Mouse (Mus musculus) midbrain, embryonic 14.5 days (tissue): ENCODE results near the gene Aicda. TPM values are rescaled to one million over a fixed set of nuclear protein-coding genes. Genes with fewer than 3 reads are reported as not detected.
A peak's percentile ranks its signal among the peaks of the same experiment; 100 is the strongest.
"Not testable (repeated sequence)": the region's sequence is repeated elsewhere in the genome, so short reads cannot be mapped to it uniquely, and the experiment has no call there.

Source experiments
- ATAC-seq: fragments of 200-750 bp; cut with Nextera tagmentation; 2 replicates; pipeline ENCODE4 v1.8.0; 2017; ENCODE audit warnings: moderate number of reproducible peaks, moderate library complexity; ENCODE audit not compliant: low FRiP score, low TSS enrichment
- DNase-seq: peaks from one replicate; pipeline ENCODE4 v3.0.0-alpha.2; 2015
- H3K27ac ChIP-seq: fragments of 300-500 bp; sonication (generic); replicated peaks from 2 replicates; pipeline ENCODE4 v1.5.1; 2014; ENCODE audit warnings: mild to moderate bottlenecking, low read depth, low read length, moderate library complexity
- H3K27me3 ChIP-seq: fragments of 300-500 bp; sonication (generic); 2 replicates; pipeline ENCODE4 v1.6.1; 2014; ENCODE audit warnings: low read length, control low read depth, mixed read lengths; ENCODE audit not compliant: control insufficient read depth, insufficient read depth
- H3K36me3 ChIP-seq: fragments of 300-500 bp; sonication (generic); 2 replicates; pipeline ENCODE4 v1.6.1; 2014; ENCODE audit warnings: low read length, control low read depth; ENCODE audit not compliant: control insufficient read depth, insufficient read depth
- H3K4me1 ChIP-seq: fragments of 300-500 bp; sonication (generic); 2 replicates; pipeline ENCODE4 v1.6.1; 2014; ENCODE audit warnings: mild to moderate bottlenecking, antibody characterized with exemption, low read length, control low read depth; ENCODE audit not compliant: control insufficient read depth, insufficient read depth
- H3K4me2 ChIP-seq: fragments of 300-500 bp; sonication (generic); 2 replicates; pipeline ENCODE4 v1.6.1; 2014; ENCODE audit warnings: mild to moderate bottlenecking, low read length, moderate library complexity
- H3K4me3 ChIP-seq: fragments of 300-500 bp; sonication (generic); replicated peaks from 2 replicates; pipeline ENCODE4 v1.5.1; 2014; ENCODE audit warnings: low read depth, low read length
- H3K9ac ChIP-seq: fragments of 300-500 bp; sonication (generic); replicated peaks from 2 replicates; pipeline ENCODE4 v1.6.1; 2014; ENCODE audit warnings: mild to moderate bottlenecking, low read length, moderate library complexity
- H3K9me3 ChIP-seq: fragments of 300-500 bp; sonication (generic); 2 replicates; pipeline ENCODE4 v1.6.1; 2016; ENCODE audit warnings: low read length, control low read depth, mixed read lengths; ENCODE audit not compliant: control insufficient read depth
- WGBS: fragments of 180-500 bp; shearing (Covaris S2); extraction: QIAGEN DNeasy Blood & Tissue Kit; methylation state at CpG from one replicate; pipeline ENCODE4 v1.1.7; 2014; 5-methylcytosine and 5-hydroxymethylcytosine counted together
- polyA plus RNA-seq: library from polyadenylated mRNA; unstranded; fragments of >200 nt; fragmentation: Nextera tagmentation; extraction: Ambion mirVana; gene quantifications from 2 replicates; pipeline ENCODE4 v1.2.1, GENCODE M21; 2014

Gene Aicda
- polyA plus RNA-seq, 1 experiment from 2014 or later, result 0.95 TPM

- Histone ChIP-seq H3K4me3 (no peak overlapping the region), H3K9me3 (no peaks in the 10 kb centered on the region), H3K27me3 (no peaks in the 10 kb centered on the region; the same call in 1 of the 2 replicates), H3K4me1 (0 out of 2 replicates have a peak, but pooled peaks cover 3% of the 10 kb centered on the region), H3K9ac (no peak overlapping the region), H3K27ac (no peak overlapping the region), H3K4me2 (peak overlapping the region; percentile 43; the same call in 1 of the 2 replicates), H3K36me3 (no peaks in the 10 kb centered on the region)
- 86% methylated on average over 20 of the region's 20 CpGs for WGBS
- ATAC-seq (peak; percentile 24; the same call in 1 of the 2 replicates), DNase-seq (no peak)
Observed at GRCm38 (mm10) chr6:122561005-122561404, 7.4 kb downstream of the Aicda start.

GRCm38 (mm10) chr6:122562463-122562862 is 8.9 kb downstream of the Aicda start:
- Histone ChIP-seq H3K9me3 (no peaks in the 10 kb centered on the region), H3K27me3 (no peaks in the 10 kb centered on the region; the same call in 1 of the 2 replicates), H3K36me3 (no peaks in the 10 kb centered on the region), H3K4me3 (0 out of 2 replicates have a peak overlapping the region, but pooled peaks have one; percentile 7), H3K4me1 (no peaks in the 10 kb centered on the region), H3K27ac (no peak overlapping the region), H3K9ac (no peak overlapping the region; the same call in 1 of the 2 replicates), H3K4me2 (peak overlapping the region; percentile 43)
- 3% methylated on average over 6 of the region's 6 CpGs for WGBS
- peak; percentile 90 for DNase-seq
- ATAC-seq, result peak; percentile 52; the same call in 1 of the 2 replicates

- WGBS, result 92% methylated on average over 9 of the region's 9 CpGs
- H3K4me3 ChIP-seq, result no peak overlapping the region
- ATAC-seq (no peak), DNase-seq (no peak)
- H3K36me3 ChIP-seq, result no peaks in the 10 kb centered on the region
- H3K9ac ChIP-seq, result no peak overlapping the region
- H3K4me2 ChIP-seq, result no peak overlapping the region
- H3K4me1 ChIP-seq, result no peaks in the 10 kb centered on the region
- no peaks in the 10 kb centered on the region; the same call in 1 of the 2 replicates for H3K27me3 ChIP-seq
- no peaks in the 10 kb centered on the region for H3K9me3 ChIP-seq
- no peak overlapping the region for H3K27ac ChIP-seq
Observed at GRCm38 (mm10) chr6:122565070-122565784, 11.6 kb downstream of the Aicda start.

GRCm38 (mm10) chr6:122569113-122569512 is 15.5 kb downstream of the Aicda start:
- DNase-seq, result no peak
- Histone ChIP-seq H3K9me3 (no peaks in the 10 kb centered on the region), H3K27me3 (no peaks in the 10 kb centered on the region), H3K4me3 (no peak overlapping the region), H3K36me3 (no peaks in the 10 kb centered on the region), H3K4me1 (no peaks in the 10 kb centered on the region), H3K9ac (no peak overlapping the region), H3K4me2 (no peak overlapping the region), H3K27ac (no peak overlapping the region)
- 35% methylated on average over 5 of the region's 5 CpGs for WGBS
- no peak for ATAC-seq

- no peak for DNase-seq
- 72% methylated on average over 1 of the region's 1 CpGs for WGBS
- H3K36me3 ChIP-seq, result no peaks in the 10 kb centered on the region
Observed at GRCm38 (mm10) chr6:122569762-122570161, 16.2 kb downstream of the Aicda start.

GRCm38 (mm10) chr6:122570695-122571616 is 17.4 kb downstream of the Aicda start:
- H3K27me3 ChIP-seq, result no peaks in the 10 kb centered on the region
- H3K36me3 ChIP-seq, result no peaks in the 10 kb centered on the region
- 78% methylated on average over 8 of the region's 8 CpGs for WGBS
- no peaks in the 10 kb centered on the region for H3K4me1 ChIP-seq
- ATAC-seq (no peak), DNase-seq (no peak)
- H3K9ac ChIP-seq, result no peak overlapping the region
- no peak overlapping the region for H3K4me2 ChIP-seq
- no peak overlapping the region for H3K27ac ChIP-seq
- H3K4me3 ChIP-seq, result no peak overlapping the region
- no peaks in the 10 kb centered on the region for H3K9me3 ChIP-seq

More at GRCm38 (mm10) chr6:122569762-122570161, 16.2 kb downstream of the Aicda start:
- Histone ChIP-seq H3K4me2 (no peak overlapping the region), H3K9me3 (no peaks in the 10 kb centered on the region), H3K9ac (no peak overlapping the region), H3K27me3 (no peaks in the 10 kb centered on the region), H3K4me1 (no peaks in the 10 kb centered on the region), H3K27ac (no peak overlapping the region), H3K4me3 (no peak overlapping the region)
- no peak for ATAC-seq

GRCm38 (mm10) chr6:122571617-122571959 is 18.0 kb downstream of the Aicda start:
- H3K4me3 ChIP-seq, result no peak overlapping the region
- H3K9ac ChIP-seq, result no peak overlapping the region
- H3K27ac ChIP-seq, result no peak overlapping the region
- 88% methylated on average over 3 of the region's 3 CpGs for WGBS
- no peak overlapping the region for H3K4me2 ChIP-seq
- ATAC-seq (no peak), DNase-seq (no peak)
- no peaks in the 10 kb centered on the region for H3K9me3 ChIP-seq
- H3K36me3 ChIP-seq, result no peaks in the 10 kb centered on the region
- no peaks in the 10 kb centered on the region for H3K4me1 ChIP-seq
- no peaks in the 10 kb centered on the region for H3K27me3 ChIP-seq

- H3K4me1 ChIP-seq, H3K36me3 ChIP-seq, H3K9ac ChIP-seq, H3K9me3 ChIP-seq, ATAC-seq, H3K4me2 ChIP-seq, H3K27ac ChIP-seq, H3K4me3 ChIP-seq, DNase-seq, H3K27me3 ChIP-seq: not testable (repeated sequence)
- WGBS, result 89% methylated on average over 1 of the region's 1 CpGs
Observed at GRCm38 (mm10) chr6:122575037-122575436, 21.4 kb downstream of the Aicda start.
